Mouse (Mus musculus) embryonic facial prominence, embryonic 10.5 days (tissue): ENCODE data around the gene Ddx58. TPM values are rescaled to one million over a fixed set of nuclear protein-coding genes. Genes with fewer than 3 reads are reported as not detected.

Experiments used
- DNase-seq: peaks from one replicate; pipeline ENCODE4 v3.0.0-alpha.2; 2017; ENCODE audit warnings: low spot score
- H3K27ac ChIP-seq: fragments of 300-500 bp; sonication (generic); replicated peaks from 2 replicates; pipeline ENCODE4 v1.5.1; 2016; ENCODE audit warnings: mild to moderate bottlenecking
- H3K27me3 ChIP-seq: fragments of 300-500 bp; sonication (generic); replicated peaks from 2 replicates; pipeline ENCODE4 v1.6.1; 2016; ENCODE audit warnings: low read depth, mild to moderate bottlenecking; ENCODE audit not compliant: poor library complexity, severe bottlenecking
- H3K36me3 ChIP-seq: fragments of 300-500 bp; sonication (generic); replicated peaks from 2 replicates; pipeline ENCODE4 v1.6.1; 2016; ENCODE audit warnings: mild to moderate bottlenecking, moderate library complexity
- H3K4me1 ChIP-seq: fragments of 300-500 bp; sonication (generic); 2 replicates; pipeline ENCODE4 v1.6.1; 2016
- H3K4me3 ChIP-seq: fragments of 300-500 bp; sonication (generic); 2 replicates; pipeline ENCODE4 v1.5.1; 2016; ENCODE audit warnings: mild to moderate bottlenecking, moderate library complexity
- H3K9me3 ChIP-seq: fragments of 300-500 bp; sonication (generic); 2 replicates; pipeline ENCODE4 v1.6.1; 2016; ENCODE audit warnings: mild to moderate bottlenecking
- WGBS: fragments of 180-500 bp; shearing (Covaris S2); methylation state at CpG from one replicate; pipeline ENCODE4 v1.1.7; 2016; 5-methylcytosine and 5-hydroxymethylcytosine counted together
- polyA plus RNA-seq: library from polyadenylated mRNA; unstranded; fragments of >200 nt; fragmentation: Nextera tagmentation; extraction: Ambion mirVana; gene quantifications from 2 replicates; pipeline ENCODE4 v1.2.1, GENCODE M21; 2016

Ddx58 gene
- polyA plus RNA-seq, 1 experiment from 2014 or later = 6.2 TPM

- Histone ChIP-seq H3K36me3 (peaks cover 49% of the 10 kb centered on the region), H3K27ac (no peak overlapping the region), H3K27me3 (no peaks in the 10 kb centered on the region), H3K9me3 (no peaks in the 10 kb centered on the region), H3K4me3 (no peak overlapping the region), H3K4me1 (no peaks in the 10 kb centered on the region)
- DNase-seq = no peak
- WGBS = 95% methylated on average over 4 of the region's 4 CpGs
Observed at GRCm38 (mm10) chr4:40171477-40171876, 68.2 kb downstream of the Ddx58 start.

- DNase-seq = no peak
- H3K36me3 ChIP-seq = peaks cover 47% of the 10 kb centered on the region
- 82% methylated on average over 10 of the region's 10 CpGs for WGBS
- H3K4me3 ChIP-seq = no peak overlapping the region
- peaks cover 6% of the 10 kb centered on the region; the same call in 1 of the 2 replicates for H3K9me3 ChIP-seq
- no peaks in the 10 kb centered on the region for H3K4me1 ChIP-seq
- no peaks in the 10 kb centered on the region for H3K27me3 ChIP-seq
- H3K27ac ChIP-seq = no peak overlapping the region
Observed at GRCm38 (mm10) chr4:40163646-40164045, 76.0 kb downstream of the Ddx58 start.

GRCm38 (mm10) chr4:40160591-40161434, 78.8 kb downstream of the Ddx58 start:
- Histone ChIP-seq H3K27ac (no peak overlapping the region), H3K27me3 (no peaks in the 10 kb centered on the region), H3K4me1 (peaks cover 9% of the 10 kb centered on the region), H3K36me3 (peaks cover 27% of the 10 kb centered on the region), H3K4me3 (no peak overlapping the region), H3K9me3 (peaks cover 6% of the 10 kb centered on the region; the same call in 1 of the 2 replicates)
- 93% methylated on average over 8 of the region's 8 CpGs for whole genome bisulfite sequencing
- no peak for DNase-seq

- DNase-seq = no peak
- WGBS = 92% methylated on average over 5 of the region's 5 CpGs
- H3K4me1 ChIP-seq = peaks cover 11% of the 10 kb centered on the region
- H3K4me3 ChIP-seq = no peak overlapping the region
- H3K9me3 ChIP-seq = peaks cover 6% of the 10 kb centered on the region; the same call in 1 of the 2 replicates
- peaks cover 15% of the 10 kb centered on the region for H3K36me3 ChIP-seq
- H3K27me3 ChIP-seq = no peaks in the 10 kb centered on the region
- H3K27ac ChIP-seq = no peak overlapping the region
Observed at GRCm38 (mm10) chr4:40158224-40158540, 81.4 kb downstream of the Ddx58 start.

- H3K27me3 ChIP-seq = no peaks in the 10 kb centered on the region
- WGBS = 77% methylated on average over 5 of the region's 5 CpGs
- H3K4me3 ChIP-seq = no peak overlapping the region
- H3K36me3 ChIP-seq = peaks cover 15% of the 10 kb centered on the region
- DNase-seq = no peak
- peaks cover 6% of the 10 kb centered on the region; the same call in 1 of the 2 replicates for H3K9me3 ChIP-seq
- H3K27ac ChIP-seq = no peak overlapping the region
- peaks cover 11% of the 10 kb centered on the region for H3K4me1 ChIP-seq
Observed at GRCm38 (mm10) chr4:40157500-40158223, 82.0 kb downstream of the Ddx58 start.

- Histone ChIP-seq H3K4me3 (no peak overlapping the region), H3K9me3 (peaks cover 6% of the 10 kb centered on the region; the same call in 1 of the 2 replicates), H3K4me1 (peaks cover 11% of the 10 kb centered on the region), H3K36me3 (peaks cover 15% of the 10 kb centered on the region), H3K27me3 (no peaks in the 10 kb centered on the region), H3K27ac (no peak overlapping the region)
- WGBS = 75% methylated on average over 18 of the region's 18 CpGs
- DNase-seq = no peak
Observed at GRCm38 (mm10) chr4:40156582-40157499, 82.8 kb downstream of the Ddx58 start.

- no peak overlapping the region for H3K4me3 ChIP-seq
- no peak for DNase-seq
- H3K4me1 ChIP-seq = peaks cover 11% of the 10 kb centered on the region
- 69% methylated on average over 2 of the region's 2 CpGs for WGBS
- peaks cover 6% of the 10 kb centered on the region; the same call in 1 of the 2 replicates for H3K9me3 ChIP-seq
- H3K27me3 ChIP-seq = no peaks in the 10 kb centered on the region
- peaks cover 15% of the 10 kb centered on the region for H3K36me3 ChIP-seq
- no peak overlapping the region for H3K27ac ChIP-seq
Observed at GRCm38 (mm10) chr4:40156153-40156552, 83.5 kb downstream of the Ddx58 start.

- H3K27ac ChIP-seq = no peak overlapping the region
- no peaks in the 10 kb centered on the region for H3K27me3 ChIP-seq
- WGBS = 89% methylated on average over 13 of the region's 13 CpGs
- no peak for DNase-seq
- peaks cover 11% of the 10 kb centered on the region for H3K4me1 ChIP-seq
- peaks cover 9% of the 10 kb centered on the region for H3K36me3 ChIP-seq
- no peak overlapping the region for H3K4me3 ChIP-seq
- peaks cover under 1% of the 10 kb centered on the region; the same call in 1 of the 2 replicates for H3K9me3 ChIP-seq
Observed at GRCm38 (mm10) chr4:40155467-40155999, 84.1 kb downstream of the Ddx58 start.

GRCm38 (mm10) chr4:40154751-40155150, 84.9 kb downstream of the Ddx58 start:
- no peak overlapping the region for H3K27ac ChIP-seq
- peaks cover 5% of the 10 kb centered on the region; the same call in 1 of the 2 replicates for H3K36me3 ChIP-seq
- H3K27me3 ChIP-seq = no peaks in the 10 kb centered on the region
- DNase-seq = no peak
- peaks cover 11% of the 10 kb centered on the region for H3K4me1 ChIP-seq
- H3K9me3 ChIP-seq = no peaks in the 10 kb centered on the region
- 91% methylated on average over 4 of the region's 4 CpGs for WGBS
- H3K4me3 ChIP-seq = no peak overlapping the region
